Mouse (Mus musculus): ENCODE measurements around the gene Adm. TPM values are rescaled to one million over a fixed set of nuclear protein-coding genes. Genes with fewer than 3 reads are reported as not detected.

Gene Adm
- polyA plus RNA-seq, 1 experiment from 2014 or later, result 7.3 TPM

Other genes starting within 250 kb of the Adm start
- 26.2 and 29.2 TPM in 2 replicates for gene Sbf2, start 12.7 kb upstream of the Adm start, polyA plus RNA-seq (2015; fragmentation: Nextera tagmentation; extraction: Ambion mirVana)
- gene Ampd3, start 140.5 kb downstream of the Adm start, polyA plus RNA-seq (2015; fragmentation: Nextera tagmentation; extraction: Ambion mirVana), result 13.9 and 15.0 TPM in 2 replicates
- 18.6 and 24.4 TPM in 2 replicates for gene Rnf141, start 216.8 kb downstream of the Adm start, polyA plus RNA-seq (2015; fragmentation: Nextera tagmentation; extraction: Ambion mirVana)
- 14.6 and 19.4 TPM in 2 replicates for gene Lyve1, start 235.6 kb downstream of the Adm start, polyA plus RNA-seq (2015; fragmentation: Nextera tagmentation; extraction: Ambion mirVana)

Data from limb, embryonic 15.5 days (tissue).